Mouse (Mus musculus): ENCODE data around the gene Ttc6. TPM values are rescaled to one million over a fixed set of nuclear protein-coding genes. Genes with fewer than 3 reads are reported as not detected.

Ttc6 gene
- polyA plus RNA-seq, 2 experiments, result 0.18 to 0.47 TPM

GRCm38 (mm10) chr12:57534517-57534878 lies 29.4 kb upstream of the Ttc6 start:
- H3K4me3 ChIP-seq (replicated peaks; ENCODE audit: low read length), result peak overlapping the region; percentile 10; the same call in 1 of the 2 replicates
- no peak overlapping the region for H3K27ac ChIP-seq (replicated peaks; ENCODE audit: low read depth, low read length)
- H3K9ac ChIP-seq (ENCODE audit: low read depth, low read length, severe bottlenecking), result no peak overlapping the region
- WGBS, result 4% methylated on average over 4 of the region's 6 CpGs
- ATAC-seq (ENCODE audit: low FRiP score, low read depth) (no peak), DNase-seq (ENCODE audit: low spot score) (no peak)
- peak overlapping the region; percentile 13; the same call in 1 of the 2 replicates for H3K4me2 ChIP-seq (replicated peaks; ENCODE audit: low read depth, low read length, severe bottlenecking)
- no peak for TF ChIP-seq POLR2A (IDR thresholded peaks at IDR 0.05; ENCODE audit: borderline replicate concordance, extremely low read depth, insufficient read depth, insufficient read length)
- peaks cover 11% of the 10 kb centered on the region for H3K4me1 ChIP-seq (ENCODE audit: control insufficient read depth, insufficient read depth, low read length)
- H3K27me3 ChIP-seq (ENCODE audit: control insufficient read depth, insufficient read depth, low read length), result peaks cover 64% of the 10 kb centered on the region
- H3K36me3 ChIP-seq (ENCODE audit: control insufficient read depth, insufficient read depth, low read length), result no peaks in the 10 kb centered on the region
- no peaks in the 10 kb centered on the region for H3K9me3 ChIP-seq (ENCODE audit: control insufficient read depth, low read length)

GRCm38 (mm10) chr12:57534879-57535611 lies 28.9 kb upstream of the Ttc6 start:
- Histone ChIP-seq H3K9me3 (ENCODE audit: control insufficient read depth, low read length) (no peaks in the 10 kb centered on the region), H3K36me3 (ENCODE audit: control insufficient read depth, insufficient read depth, low read length) (no peaks in the 10 kb centered on the region), H3K27me3 (ENCODE audit: control insufficient read depth, insufficient read depth, low read length) (peaks cover 69% of the 10 kb centered on the region), H3K4me3 (replicated peaks; ENCODE audit: low read length) (peak overlapping the region; percentile 10; the same call in 1 of the 2 replicates), H3K27ac (replicated peaks; ENCODE audit: low read depth, low read length) (no peak overlapping the region), H3K4me1 (ENCODE audit: control insufficient read depth, insufficient read depth, low read length) (peaks cover 11% of the 10 kb centered on the region), H3K9ac (ENCODE audit: low read depth, low read length, severe bottlenecking) (no peak overlapping the region), H3K4me2 (replicated peaks; ENCODE audit: low read depth, low read length, severe bottlenecking) (peak overlapping the region; percentile 13; the same call in 1 of the 2 replicates)
- DNase-seq (ENCODE audit: low spot score) (no peak), ATAC-seq (ENCODE audit: low FRiP score, low read depth) (0 out of 2 replicates have a peak, but pooled peaks have one; percentile 16)
- TF ChIP-seq POLR2A (IDR thresholded peaks at IDR 0.05; ENCODE audit: borderline replicate concordance, extremely low read depth, insufficient read depth, insufficient read length), result no peak
- 3% methylated on average over 29 of the region's 39 CpGs for WGBS

GRCm38 (mm10) chr12:57536056-57536908 lies 27.6 kb upstream of the Ttc6 start:
- Histone ChIP-seq H3K9me3 (ENCODE audit: control insufficient read depth, low read length) (no peaks in the 10 kb centered on the region), H3K4me1 (ENCODE audit: control insufficient read depth, insufficient read depth, low read length) (peaks cover 11% of the 10 kb centered on the region), H3K36me3 (ENCODE audit: control insufficient read depth, insufficient read depth, low read length) (no peaks in the 10 kb centered on the region), H3K27ac (replicated peaks; ENCODE audit: low read depth, low read length) (no peak overlapping the region), H3K9ac (ENCODE audit: low read depth, low read length, severe bottlenecking) (no peak overlapping the region), H3K4me3 (replicated peaks; ENCODE audit: low read length) (no peak overlapping the region), H3K27me3 (ENCODE audit: control insufficient read depth, insufficient read depth, low read length) (peaks cover 78% of the 10 kb centered on the region), H3K4me2 (replicated peaks; ENCODE audit: low read depth, low read length, severe bottlenecking) (no peak overlapping the region)
- no peak for TF ChIP-seq POLR2A (IDR thresholded peaks at IDR 0.05; ENCODE audit: borderline replicate concordance, extremely low read depth, insufficient read depth, insufficient read length)
- 2% methylated on average over 25 of the region's 25 CpGs for WGBS
- ATAC-seq (ENCODE audit: low FRiP score, low read depth) (no peak), DNase-seq (ENCODE audit: low spot score) (no peak)

DNA sequence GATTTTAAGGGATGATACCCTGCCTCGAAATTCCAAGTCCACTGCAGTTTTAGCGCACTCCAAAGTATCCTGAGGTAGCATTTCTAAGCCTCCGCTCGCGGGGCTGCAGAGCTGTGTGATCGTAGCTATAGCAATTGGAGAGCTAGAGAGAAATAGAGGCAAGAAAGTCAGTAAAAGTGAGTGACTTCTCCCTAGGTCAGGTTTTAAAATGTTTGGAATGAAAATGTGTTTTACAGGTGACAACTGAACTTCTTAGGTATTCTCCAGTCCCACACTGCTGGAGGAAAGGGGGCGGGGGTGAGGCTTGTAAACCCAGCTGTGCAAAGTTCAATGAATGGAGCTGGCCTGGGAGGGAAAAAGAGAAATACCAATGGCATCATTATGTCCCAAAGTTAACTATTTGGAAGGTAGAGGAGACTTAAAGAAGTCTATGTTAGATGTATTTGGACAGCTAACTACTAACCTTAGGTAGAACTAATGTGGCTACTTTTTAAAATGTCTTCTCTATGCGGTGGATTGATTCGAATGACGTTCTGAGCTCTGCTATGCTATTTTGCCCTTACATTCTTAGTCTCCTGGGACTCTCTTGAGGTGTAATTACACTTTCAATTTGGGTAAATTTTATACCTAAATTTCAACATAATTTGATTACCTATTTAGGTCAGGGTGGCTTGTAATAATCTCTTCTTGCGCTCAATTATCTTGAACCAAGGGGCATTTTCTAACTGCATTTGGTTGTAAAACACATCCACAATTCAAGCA lies 26.8 kb upstream of the Ttc6 start:
- no peak overlapping the region for H3K27ac ChIP-seq (replicated peaks; ENCODE audit: low read depth, low read length)
- no peaks in the 10 kb centered on the region for H3K9me3 ChIP-seq (ENCODE audit: control insufficient read depth, low read length)
- H3K4me1 ChIP-seq (ENCODE audit: control insufficient read depth, insufficient read depth, low read length), result peaks cover 11% of the 10 kb centered on the region
- no peak overlapping the region for H3K9ac ChIP-seq (ENCODE audit: low read depth, low read length, severe bottlenecking)
- no peak for TF ChIP-seq POLR2A (IDR thresholded peaks at IDR 0.05; ENCODE audit: borderline replicate concordance, extremely low read depth, insufficient read depth, insufficient read length)
- H3K4me3 ChIP-seq (replicated peaks; ENCODE audit: low read length), result no peak overlapping the region
- no peaks in the 10 kb centered on the region for H3K36me3 ChIP-seq (ENCODE audit: control insufficient read depth, insufficient read depth, low read length)
- ATAC-seq (ENCODE audit: low FRiP score, low read depth) (no peak), DNase-seq (ENCODE audit: low spot score) (no peak)
- 2% methylated on average over 11 of the region's 11 CpGs for WGBS
- H3K27me3 ChIP-seq (ENCODE audit: control insufficient read depth, insufficient read depth, low read length), result peaks cover 86% of the 10 kb centered on the region
- no peak overlapping the region for H3K4me2 ChIP-seq (replicated peaks; ENCODE audit: low read depth, low read length, severe bottlenecking)
